Mouse (Mus musculus) testis, adult 2 months (tissue): ENCODE measurements at regions not wholly inside any gene's neighbourhood (a gene's known extent, or its start where the extent isn't known, plus 50 kb on each side); places are given as distances from the start of the nearest gene placed in this dataset.

ENCODE experiments used
- CTCF ChIP-seq: fragments of 200-500 bp; IDR thresholded peaks from 2 replicates; pipeline ENCODE4 v1.5.1; 2012; ENCODE audit warnings: low read depth, mild to moderate bottlenecking, inconsistent platforms, low read length, moderate library complexity; ENCODE audit not compliant: control insufficient read depth, insufficient read depth, insufficient replicate concordance
- POLR2A ChIP-seq: fragments of 200-500 bp; IDR thresholded peaks from 2 replicates; pipeline ENCODE4 v1.6.1; 2012; ENCODE audit warnings: low read depth, mild to moderate bottlenecking, inconsistent platforms, low read length, moderate library complexity; ENCODE audit not compliant: control insufficient read depth

DNA sequence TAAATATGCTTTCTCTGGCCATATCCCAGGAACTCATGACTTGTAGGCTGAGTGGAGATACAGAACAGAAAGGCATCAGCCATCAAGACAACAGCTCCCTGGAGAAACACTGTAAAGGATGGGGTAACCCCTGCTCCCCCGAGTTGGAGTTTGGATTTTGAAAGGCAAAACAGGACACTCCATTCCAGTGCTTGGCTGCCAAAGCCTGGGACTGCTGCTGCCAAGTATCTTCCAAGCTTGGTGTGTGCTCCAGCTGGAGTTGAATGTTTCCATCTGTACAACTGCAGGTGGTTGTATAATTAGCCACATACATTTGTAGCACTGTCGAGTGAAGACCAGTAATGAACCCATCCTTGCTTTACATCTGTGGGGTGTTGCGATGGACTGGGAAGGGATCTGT is 62.1 kb downstream of the 4933412E24Rik start:
- TF ChIP-seq POLR2A = no peak
- no peak for TF ChIP-seq CTCF
